Mouse (Mus musculus) central nervous system, embryonic 14 days (tissue): ENCODE data around the gene Tcerg1l. TPM values are rescaled to one million over a fixed set of nuclear protein-coding genes. Genes with fewer than 3 reads are reported as not detected.

ENCODE experiments used
- polyA plus RNA-seq: library from polyadenylated mRNA; depleted of rRNA; stranded (reverse); fragments of >200 nt; gene quantifications from 2 replicates; pipeline ENCODE4 v1.2.3, GENCODE M21; 2012; rRNA removed

The Tcerg1l gene
- 16.9 and 17.8 TPM in 2 replicates for polyA plus RNA-seq

GRCm38 (mm10) chr7:138397485-138398181 lies at the start of gene Tcerg1l:
Gene Tcerg1l (minus strand): TSS chr7:138397730.

